Mouse (Mus musculus): ENCODE results near the gene Gm4131. TPM values are rescaled to one million over a fixed set of nuclear protein-coding genes. Genes with fewer than 3 reads are reported as not detected.

Gm4131 gene
- polyA plus RNA-seq, 1 experiment from 2014 or later: not detected

- peaks cover 15% of the 10 kb centered on the region; the same call in 1 of the 2 replicates for H3K4me1 ChIP-seq
These were observed 113.4 kb downstream of the Gm4131 start for GRCm38 (mm10) chr14:62453276-62453675.

GRCm38 (mm10) chr14:62450706-62451105 lies 116.0 kb downstream of the Gm4131 start:
- Histone ChIP-seq H3K27me3 (ENCODE audit: insufficient read depth, poor library complexity, severe bottlenecking) (no peaks in the 10 kb centered on the region), H3K9me3 (no peaks in the 10 kb centered on the region), H3K36me3 (no peaks in the 10 kb centered on the region), H3K4me3 (no peak overlapping the region), H3K4me1 (peaks cover 7% of the 10 kb centered on the region; the same call in 1 of the 2 replicates), H3K27ac (no peak overlapping the region)
- no peak for DNase-seq (ENCODE audit: low spot score)
- 76% methylated on average over 1 of the region's 1 CpGs for whole genome bisulfite sequencing

More at GRCm38 (mm10) chr14:62453276-62453675, 113.4 kb downstream of the Gm4131 start:
- Histone ChIP-seq H3K9me3 (no peaks in the 10 kb centered on the region), H3K36me3 (no peaks in the 10 kb centered on the region), H3K27ac (0 out of 2 replicates have a peak overlapping the region, but pooled peaks have one; percentile 16), H3K4me3 (no peak overlapping the region), H3K27me3 (ENCODE audit: insufficient read depth, poor library complexity, severe bottlenecking) (0 out of 2 replicates have a peak, but pooled peaks cover 2% of the 10 kb centered on the region)
- 66% methylated on average over 11 of the region's 11 CpGs for WGBS
- DNase-seq (ENCODE audit: low spot score): no peak

GRCm38 (mm10) chr14:62447214-62447548 lies 119.5 kb downstream of the Gm4131 start:
- Histone ChIP-seq H3K36me3 (no peaks in the 10 kb centered on the region), H3K27me3 (ENCODE audit: insufficient read depth, poor library complexity, severe bottlenecking) (no peaks in the 10 kb centered on the region), H3K4me3 (no peak overlapping the region), H3K4me1 (no peaks in the 10 kb centered on the region), H3K27ac (no peak overlapping the region), H3K9me3 (no peaks in the 10 kb centered on the region)
- no peak for DNase-seq (ENCODE audit: low spot score)
- 71% methylated on average over 3 of the region's 3 CpGs for WGBS

GRCm38 (mm10) chr14:62446385-62447213 lies 120.1 kb downstream of the Gm4131 start:
- WGBS: 78% methylated on average over 7 of the region's 7 CpGs
- H3K4me3 ChIP-seq: no peak overlapping the region
- H3K9me3 ChIP-seq: no peaks in the 10 kb centered on the region
- no peaks in the 10 kb centered on the region for H3K36me3 ChIP-seq
- DNase-seq (ENCODE audit: low spot score): no peak
- no peaks in the 10 kb centered on the region for H3K27me3 ChIP-seq (ENCODE audit: insufficient read depth, poor library complexity, severe bottlenecking)
- H3K4me1 ChIP-seq: no peaks in the 10 kb centered on the region
- no peak overlapping the region for H3K27ac ChIP-seq

GRCm38 (mm10) chr14:62443840-62444430 lies 122.8 kb downstream of the Gm4131 start:
- H3K4me3 ChIP-seq: no peak overlapping the region
- no peaks in the 10 kb centered on the region for H3K36me3 ChIP-seq
- H3K27me3 ChIP-seq (ENCODE audit: insufficient read depth, poor library complexity, severe bottlenecking): no peaks in the 10 kb centered on the region
- no peak overlapping the region for H3K27ac ChIP-seq
- 80% methylated on average over 6 of the region's 6 CpGs for WGBS
- no peaks in the 10 kb centered on the region for H3K9me3 ChIP-seq
- H3K4me1 ChIP-seq: no peaks in the 10 kb centered on the region
- DNase-seq (ENCODE audit: low spot score): no peak

GRCm38 (mm10) chr14:62442971-62443370 lies 123.8 kb downstream of the Gm4131 start:
- WGBS: 86% methylated on average over 1 of the region's 1 CpGs
- H3K27ac ChIP-seq: no peak overlapping the region
- H3K27me3 ChIP-seq (ENCODE audit: insufficient read depth, poor library complexity, severe bottlenecking): no peaks in the 10 kb centered on the region
- no peaks in the 10 kb centered on the region for H3K9me3 ChIP-seq
- no peak overlapping the region for H3K4me3 ChIP-seq
- DNase-seq (ENCODE audit: low spot score): no peak
- no peaks in the 10 kb centered on the region for H3K36me3 ChIP-seq
- no peaks in the 10 kb centered on the region for H3K4me1 ChIP-seq

- no peak overlapping the region for H3K27ac ChIP-seq
- H3K36me3 ChIP-seq: no peaks in the 10 kb centered on the region
- H3K9me3 ChIP-seq: no peaks in the 10 kb centered on the region
- no peak overlapping the region for H3K4me3 ChIP-seq
- no peaks in the 10 kb centered on the region for H3K27me3 ChIP-seq (ENCODE audit: insufficient read depth, poor library complexity, severe bottlenecking)
- DNase-seq (ENCODE audit: low spot score): no peak
- no peaks in the 10 kb centered on the region for H3K4me1 ChIP-seq
These were observed 126.7 kb downstream of the Gm4131 start for GRCm38 (mm10) chr14:62440036-62440435.

- DNase-seq (ENCODE audit: low spot score): no peak
These were observed 128.5 kb downstream of the Gm4131 start for GRCm38 (mm10) chr14:62438236-62438635.

GRCm38 (mm10) chr14:62437806-62438205 lies 128.9 kb downstream of the Gm4131 start:
- Histone ChIP-seq H3K27ac (no peak overlapping the region), H3K36me3 (no peaks in the 10 kb centered on the region)
- WGBS: 81% methylated on average over 2 of the region's 2 CpGs

More at GRCm38 (mm10) chr14:62438236-62438635, 128.5 kb downstream of the Gm4131 start:
- H3K36me3 ChIP-seq: no peaks in the 10 kb centered on the region
- H3K27me3 ChIP-seq (ENCODE audit: insufficient read depth, poor library complexity, severe bottlenecking): no peaks in the 10 kb centered on the region
- 81% methylated on average over 4 of the region's 4 CpGs for WGBS
- no peak overlapping the region for H3K4me3 ChIP-seq
- H3K4me1 ChIP-seq: no peaks in the 10 kb centered on the region
- H3K27ac ChIP-seq: no peak overlapping the region
- no peaks in the 10 kb centered on the region for H3K9me3 ChIP-seq

GRCm38 (mm10) chr14:62425277-62425691 lies 141.4 kb downstream of the Gm4131 start:
- Histone ChIP-seq H3K27ac (no peak overlapping the region), H3K27me3 (ENCODE audit: insufficient read depth, poor library complexity, severe bottlenecking) (no peaks in the 10 kb centered on the region), H3K4me3 (no peak overlapping the region), H3K4me1 (no peaks in the 10 kb centered on the region), H3K36me3 (no peaks in the 10 kb centered on the region), H3K9me3 (no peaks in the 10 kb centered on the region)
- no peak for DNase-seq (ENCODE audit: low spot score)
- WGBS: 71% methylated on average over 2 of the region's 2 CpGs

More at GRCm38 (mm10) chr14:62437806-62438205, 128.9 kb downstream of the Gm4131 start:
- Histone ChIP-seq H3K27me3 (ENCODE audit: insufficient read depth, poor library complexity, severe bottlenecking) (no peaks in the 10 kb centered on the region), H3K4me1 (no peaks in the 10 kb centered on the region), H3K4me3 (no peak overlapping the region), H3K9me3 (no peaks in the 10 kb centered on the region)
- no peak for DNase-seq (ENCODE audit: low spot score)

- no peak for DNase-seq (ENCODE audit: low spot score)
- H3K4me3 ChIP-seq: no peak overlapping the region
- H3K27me3 ChIP-seq (ENCODE audit: insufficient read depth, poor library complexity, severe bottlenecking): no peaks in the 10 kb centered on the region
- no peak overlapping the region for H3K27ac ChIP-seq
- no peaks in the 10 kb centered on the region for H3K36me3 ChIP-seq
- no peaks in the 10 kb centered on the region for H3K9me3 ChIP-seq
- H3K4me1 ChIP-seq: no peaks in the 10 kb centered on the region
- WGBS: 81% methylated on average over 4 of the region's 4 CpGs
These were observed 144.5 kb downstream of the Gm4131 start for GRCm38 (mm10) chr14:62422265-62422664.

GRCm38 (mm10) chr14:62417501-62417900 lies 149.2 kb downstream of the Gm4131 start:
- H3K27ac ChIP-seq: no peak overlapping the region
- H3K27me3 ChIP-seq (ENCODE audit: insufficient read depth, poor library complexity, severe bottlenecking): no peaks in the 10 kb centered on the region
- H3K9me3 ChIP-seq: no peaks in the 10 kb centered on the region
- no peaks in the 10 kb centered on the region; the same call in 1 of the 2 replicates for H3K4me1 ChIP-seq
- no peaks in the 10 kb centered on the region for H3K36me3 ChIP-seq
- no peak overlapping the region for H3K4me3 ChIP-seq
- no peak for DNase-seq (ENCODE audit: low spot score)
- 81% methylated on average over 3 of the region's 3 CpGs for WGBS

- Histone ChIP-seq H3K36me3 (no peaks in the 10 kb centered on the region), H3K9me3 (no peaks in the 10 kb centered on the region), H3K27me3 (ENCODE audit: insufficient read depth, poor library complexity, severe bottlenecking) (no peaks in the 10 kb centered on the region), H3K4me1 (no peaks in the 10 kb centered on the region; the same call in 1 of the 2 replicates), H3K27ac (no peak overlapping the region), H3K4me3 (no peak overlapping the region)
- no peak for DNase-seq (ENCODE audit: low spot score)
- WGBS: 21% methylated on average over 1 of the region's 1 CpGs
These were observed 150.0 kb downstream of the Gm4131 start for GRCm38 (mm10) chr14:62416742-62417134.

All from heart, embryonic 10.5 days (tissue).